Mouse (Mus musculus) thymus, adult 2 months (tissue): ENCODE measurements around the gene Tnrc6c.

Experiments
- CTCF ChIP-seq: fragments of 200-500 bp; IDR thresholded peaks from 2 replicates; pipeline ENCODE4 v1.5.1; 2012; ENCODE audit warnings: mild to moderate bottlenecking, control low read depth, low read length, moderate library complexity, borderline replicate concordance; ENCODE audit not compliant: control insufficient read depth, poor library complexity, insufficient read depth; ENCODE audit errors: extremely low read depth
- POLR2A ChIP-seq: fragments of 200-500 bp; IDR thresholded peaks from 2 replicates; pipeline ENCODE4 v1.6.1; 2012; ENCODE audit warnings: mild to moderate bottlenecking, low read length, control low read depth, moderate library complexity; ENCODE audit not compliant: control insufficient read depth, poor library complexity, insufficient read depth; ENCODE audit errors: extremely low read depth

DNA sequence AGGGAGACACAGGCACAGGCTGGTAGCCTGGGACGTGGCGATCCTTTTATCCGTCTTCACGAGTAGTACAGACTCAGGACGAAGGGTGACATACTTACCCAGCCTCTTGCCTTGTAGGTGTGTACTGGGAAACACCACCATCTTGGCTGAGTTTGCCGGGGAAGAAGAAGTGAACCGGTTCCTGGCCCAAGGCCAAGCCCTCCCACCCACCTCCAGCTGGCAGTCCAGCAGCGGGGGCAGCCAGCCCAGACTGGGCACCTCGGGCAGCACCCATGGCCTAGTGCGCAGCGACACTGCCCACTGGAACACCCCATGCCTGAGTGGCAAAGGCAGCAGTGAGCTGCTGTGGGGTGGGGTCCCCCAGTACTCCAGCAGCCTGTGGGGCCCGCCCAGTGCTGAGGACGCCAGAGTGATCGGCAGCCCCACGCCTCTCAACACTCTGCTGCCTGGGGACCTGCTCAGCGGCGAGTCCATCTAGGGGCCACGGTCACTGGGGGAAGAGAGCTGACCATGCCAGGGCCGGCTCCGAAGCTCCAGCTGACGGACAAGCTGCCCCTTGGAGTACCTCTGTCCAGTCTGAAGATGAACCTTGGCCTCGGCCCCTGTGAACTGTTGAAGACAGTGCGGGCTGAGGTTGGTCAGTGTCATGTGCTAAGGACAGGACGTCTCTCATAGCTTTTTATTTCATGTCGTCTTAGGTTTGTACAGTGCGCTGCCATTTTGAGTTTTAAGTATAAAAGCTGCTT lies 106.5 kb downstream of the Tnrc6c start:
- TF ChIP-seq CTCF: no peak
- TF ChIP-seq POLR2A: no peak
